Mouse (Mus musculus): ENCODE results near the gene Pou5f1. TPM values are rescaled to one million over a fixed set of nuclear protein-coding genes. Genes with fewer than 3 reads are reported as not detected.

Gene Pou5f1
- polyA plus RNA-seq, 1 experiment from 2014 or later: not detected

DNA sequence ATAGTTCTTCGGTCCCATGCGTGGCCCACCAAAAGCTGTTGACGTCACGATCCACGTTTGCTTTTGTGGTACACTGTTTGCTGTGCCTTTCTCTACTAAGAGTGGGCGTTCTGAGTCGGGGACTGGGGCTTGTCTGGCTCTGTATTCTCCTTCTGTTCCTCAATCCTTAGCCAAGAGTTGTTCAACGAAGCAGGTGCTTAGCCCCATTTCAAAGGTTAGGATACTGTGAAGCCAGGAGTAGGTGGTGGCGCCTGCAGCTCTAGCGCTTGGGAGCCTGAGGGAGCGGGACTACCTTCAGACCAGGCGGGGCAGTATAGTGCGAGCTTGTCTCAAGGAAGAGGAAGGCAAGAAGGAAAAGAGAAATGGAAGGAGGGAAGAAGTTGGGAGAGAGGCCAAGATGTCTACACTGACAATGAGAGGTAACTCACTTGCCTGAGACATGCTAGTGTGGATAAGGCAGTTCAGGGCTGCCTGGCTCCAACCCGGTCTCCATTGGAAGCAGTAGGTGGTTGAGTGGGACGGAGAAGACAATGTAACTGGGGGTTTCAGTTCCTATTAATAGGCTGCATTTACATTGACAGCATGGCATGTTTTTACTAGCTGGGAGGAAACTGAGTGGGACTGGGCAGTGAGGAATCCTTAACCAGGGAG is 37.1 kb downstream of the Pou5f1 start:
- no peak for ATAC-seq
- 77% methylated on average over 15 of the region's 15 CpGs for WGBS
- Histone ChIP-seq H3K27ac (ENCODE audit: low read length) (no peak overlapping the region), H3K4me3 (ENCODE audit: low read depth, low read length) (no peak overlapping the region), H3K36me3 (ENCODE audit: control insufficient read depth, insufficient read depth, low read length) (no peaks in the 10 kb centered on the region), H3K4me2 (ENCODE audit: low read length) (peak overlapping the region; percentile 25; the same call in 1 of the 2 replicates), H3K4me1 (ENCODE audit: control insufficient read depth, insufficient read depth, low read length) (no peaks in the 10 kb centered on the region; the same call in none of the 2 replicates), H3K9ac (ENCODE audit: low read depth, low read length) (no peak overlapping the region), H3K9me3 (replicated peaks; ENCODE audit: control insufficient read depth, low read length, poor library complexity, severe bottlenecking) (no peaks in the 10 kb centered on the region), H3K27me3 (ENCODE audit: control insufficient read depth, insufficient read depth, low read depth, low read length) (no peaks in the 10 kb centered on the region)

GRCm38 (mm10) chr17:35543412-35543861 is 37.6 kb downstream of the Pou5f1 start:
- no peak overlapping the region for H3K27ac ChIP-seq (ENCODE audit: low read length)
- no peak overlapping the region for H3K4me3 ChIP-seq (ENCODE audit: low read depth, low read length)
- H3K4me2 ChIP-seq (ENCODE audit: low read length): peak overlapping the region; percentile 25; the same call in 1 of the 2 replicates
- no peak overlapping the region for H3K9ac ChIP-seq (ENCODE audit: low read depth, low read length)
- no peaks in the 10 kb centered on the region for H3K27me3 ChIP-seq (ENCODE audit: control insufficient read depth, insufficient read depth, low read depth, low read length)
- H3K36me3 ChIP-seq (ENCODE audit: control insufficient read depth, insufficient read depth, low read length): no peaks in the 10 kb centered on the region
- no peaks in the 10 kb centered on the region for H3K9me3 ChIP-seq (replicated peaks; ENCODE audit: control insufficient read depth, low read length, poor library complexity, severe bottlenecking)
- no peaks in the 10 kb centered on the region; the same call in none of the 2 replicates for H3K4me1 ChIP-seq (ENCODE audit: control insufficient read depth, insufficient read depth, low read length)
- 18% methylated on average over 14 of the region's 14 CpGs for WGBS
- ATAC-seq: no peak

- no peaks in the 10 kb centered on the region for H3K27me3 ChIP-seq (ENCODE audit: control insufficient read depth, insufficient read depth, low read depth, low read length)
- no peak overlapping the region for H3K27ac ChIP-seq (ENCODE audit: low read length)
- H3K9me3 ChIP-seq (replicated peaks; ENCODE audit: control insufficient read depth, low read length, poor library complexity, severe bottlenecking): no peaks in the 10 kb centered on the region
- no peak for ATAC-seq
- no peaks in the 10 kb centered on the region; the same call in none of the 2 replicates for H3K4me1 ChIP-seq (ENCODE audit: control insufficient read depth, insufficient read depth, low read length)
- 77% methylated on average over 6 of the region's 6 CpGs for WGBS
- H3K4me3 ChIP-seq (ENCODE audit: low read depth, low read length): no peak overlapping the region
- H3K4me2 ChIP-seq (ENCODE audit: low read length): no peak overlapping the region
- H3K9ac ChIP-seq (ENCODE audit: low read depth, low read length): no peak overlapping the region
- H3K36me3 ChIP-seq (ENCODE audit: control insufficient read depth, insufficient read depth, low read length): no peaks in the 10 kb centered on the region
Measured at GRCm38 (mm10) chr17:35544001-35544400, 38.2 kb downstream of the Pou5f1 start.

DNA sequence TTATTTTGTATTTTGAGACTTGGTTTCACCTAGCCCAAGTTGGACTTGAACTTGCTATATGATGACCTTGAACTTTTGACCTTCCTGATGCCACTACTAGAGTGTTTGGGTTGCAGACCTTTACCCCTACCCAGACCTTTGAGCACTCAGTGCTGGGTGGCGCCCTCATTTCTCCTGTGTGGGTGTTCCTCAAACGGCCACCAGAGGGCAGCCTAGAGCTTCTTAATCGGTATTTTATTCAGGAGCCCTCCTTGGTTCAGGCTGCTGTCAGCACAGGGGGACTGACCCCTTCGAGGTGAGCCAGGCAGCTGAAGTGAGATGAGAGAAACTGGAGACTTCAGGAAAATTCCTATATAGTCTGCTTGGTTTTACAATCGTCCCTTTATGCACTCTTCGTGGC is 38.9 kb downstream of the Pou5f1 start:
- Histone ChIP-seq H3K9ac (ENCODE audit: low read depth, low read length) (no peak overlapping the region), H3K27me3 (ENCODE audit: control insufficient read depth, insufficient read depth, low read depth, low read length) (no peaks in the 10 kb centered on the region), H3K4me3 (ENCODE audit: low read depth, low read length) (no peak overlapping the region), H3K9me3 (replicated peaks; ENCODE audit: control insufficient read depth, low read length, poor library complexity, severe bottlenecking) (no peaks in the 10 kb centered on the region), H3K4me2 (ENCODE audit: low read length) (no peak overlapping the region), H3K4me1 (ENCODE audit: control insufficient read depth, insufficient read depth, low read length) (peaks cover 4% of the 10 kb centered on the region), H3K27ac (ENCODE audit: low read length) (no peak overlapping the region), H3K36me3 (ENCODE audit: control insufficient read depth, insufficient read depth, low read length) (no peaks in the 10 kb centered on the region)
- ATAC-seq: no peak
- WGBS: 33% methylated on average over 6 of the region's 6 CpGs

- no peaks in the 10 kb centered on the region for H3K9me3 ChIP-seq (replicated peaks; ENCODE audit: control insufficient read depth, low read length, poor library complexity, severe bottlenecking)
- no peak overlapping the region for H3K4me2 ChIP-seq (ENCODE audit: low read length)
- no peak overlapping the region for H3K4me3 ChIP-seq (ENCODE audit: low read depth, low read length)
- no peak overlapping the region for H3K9ac ChIP-seq (ENCODE audit: low read depth, low read length)
- ATAC-seq: no peak
- H3K27ac ChIP-seq (ENCODE audit: low read length): no peak overlapping the region
- H3K27me3 ChIP-seq (ENCODE audit: control insufficient read depth, insufficient read depth, low read depth, low read length): no peaks in the 10 kb centered on the region
- no peaks in the 10 kb centered on the region for H3K36me3 ChIP-seq (ENCODE audit: control insufficient read depth, insufficient read depth, low read length)
- H3K4me1 ChIP-seq (ENCODE audit: control insufficient read depth, insufficient read depth, low read length): peaks cover 4% of the 10 kb centered on the region
- WGBS: 27% methylated on average over 2 of the region's 2 CpGs
Measured at GRCm38 (mm10) chr17:35547465-35547864, 41.6 kb downstream of the Pou5f1 start.

DNA sequence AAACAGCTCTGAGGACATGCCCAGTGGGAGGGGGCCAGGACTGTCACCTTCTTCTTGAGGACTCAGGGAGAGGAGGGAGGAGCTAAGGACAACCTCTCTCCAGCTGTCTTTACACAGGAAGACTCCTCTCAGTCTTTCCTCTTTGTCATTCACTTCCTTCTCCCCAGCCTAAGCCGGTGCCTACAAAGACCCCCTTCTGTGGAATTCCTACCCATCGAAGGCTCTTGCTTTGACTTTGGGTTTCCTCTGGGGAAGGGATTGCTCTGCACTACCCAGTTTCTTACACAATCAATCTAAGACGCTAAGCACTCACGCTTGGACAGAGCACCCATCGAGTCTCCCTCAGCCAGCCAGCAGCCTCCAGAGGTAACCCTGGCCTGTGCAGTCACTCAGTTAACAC is 42.8 kb downstream of the Pou5f1 start:
- Histone ChIP-seq H3K27ac (ENCODE audit: low read length) (no peak overlapping the region), H3K4me3 (ENCODE audit: low read depth, low read length) (no peak overlapping the region), H3K9ac (ENCODE audit: low read depth, low read length) (no peak overlapping the region), H3K4me2 (ENCODE audit: low read length) (no peak overlapping the region), H3K27me3 (ENCODE audit: control insufficient read depth, insufficient read depth, low read depth, low read length) (no peaks in the 10 kb centered on the region), H3K36me3 (ENCODE audit: control insufficient read depth, insufficient read depth, low read length) (no peaks in the 10 kb centered on the region), H3K4me1 (ENCODE audit: control insufficient read depth, insufficient read depth, low read length) (peaks cover 4% of the 10 kb centered on the region; the same call in 1 of the 2 replicates), H3K9me3 (replicated peaks; ENCODE audit: control insufficient read depth, low read length, poor library complexity, severe bottlenecking) (no peaks in the 10 kb centered on the region)
- WGBS: 8% methylated on average over 5 of the region's 5 CpGs
- no peak for ATAC-seq

DNA sequence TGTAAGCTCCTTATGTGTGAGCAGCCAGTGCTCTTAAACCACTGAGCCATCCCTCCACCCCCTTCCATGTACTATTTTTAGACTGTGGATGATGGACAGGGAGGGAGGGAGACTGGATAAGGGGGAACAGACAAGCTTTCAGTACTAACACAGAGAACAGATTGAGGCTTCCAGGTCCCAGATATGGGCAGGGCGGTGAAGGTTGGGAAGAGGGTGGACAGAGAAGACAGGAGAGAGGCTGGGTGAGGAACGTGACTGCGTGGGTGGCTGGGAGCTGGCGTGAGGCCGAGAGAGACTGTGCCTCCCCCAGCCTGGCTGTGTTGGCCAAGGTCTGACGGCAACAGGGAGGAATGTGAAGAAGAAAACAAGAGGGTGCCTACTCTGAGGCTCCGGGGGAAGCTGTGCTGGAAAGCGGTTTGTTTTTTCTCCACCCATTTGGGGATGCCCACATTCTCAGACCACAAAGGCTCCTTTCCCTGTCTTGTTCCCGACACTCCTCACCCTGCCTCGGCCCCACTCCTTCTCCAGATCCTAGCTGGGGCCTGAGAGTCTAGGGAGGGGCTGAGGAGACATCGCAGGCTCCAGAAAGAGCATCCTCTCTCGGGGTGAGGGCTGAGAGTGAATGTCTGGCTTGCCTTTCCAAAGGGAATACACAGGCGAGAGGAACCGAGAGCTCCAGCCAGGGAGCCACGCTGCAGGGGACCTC is 43.8 kb downstream of the Pou5f1 start:
- Histone ChIP-seq H3K9ac (ENCODE audit: low read depth, low read length) (no peak overlapping the region), H3K4me2 (ENCODE audit: low read length) (no peak overlapping the region), H3K27ac (ENCODE audit: low read length) (no peak overlapping the region), H3K27me3 (ENCODE audit: control insufficient read depth, insufficient read depth, low read depth, low read length) (no peaks in the 10 kb centered on the region), H3K9me3 (replicated peaks; ENCODE audit: control insufficient read depth, low read length, poor library complexity, severe bottlenecking) (no peaks in the 10 kb centered on the region), H3K36me3 (ENCODE audit: control insufficient read depth, insufficient read depth, low read length) (no peaks in the 10 kb centered on the region), H3K4me1 (ENCODE audit: control insufficient read depth, insufficient read depth, low read length) (peaks cover 4% of the 10 kb centered on the region; the same call in 1 of the 2 replicates), H3K4me3 (ENCODE audit: low read depth, low read length) (no peak overlapping the region)
- 41% methylated on average over 15 of the region's 15 CpGs for WGBS
- ATAC-seq: no peak

DNA sequence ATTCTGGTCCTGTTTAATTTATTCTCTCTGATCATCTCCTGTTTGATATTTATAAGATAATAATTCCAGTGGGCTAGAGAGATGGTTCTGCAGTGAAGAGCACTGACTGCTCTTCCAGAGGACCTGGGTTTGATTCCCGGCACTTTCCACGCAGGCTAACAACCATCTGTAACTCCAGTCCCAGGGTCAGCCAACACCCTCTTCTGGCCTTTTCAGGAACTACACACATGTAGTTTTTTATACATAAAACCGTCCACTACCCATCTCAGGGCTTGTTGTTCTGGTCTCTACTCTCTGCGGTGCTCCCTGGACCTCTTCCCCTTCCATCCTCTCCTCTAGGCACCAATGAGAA is 44.3 kb downstream of the Pou5f1 start:
- no peak overlapping the region for H3K4me2 ChIP-seq (ENCODE audit: low read length)
- H3K4me1 ChIP-seq (ENCODE audit: control insufficient read depth, insufficient read depth, low read length): peaks cover 4% of the 10 kb centered on the region; the same call in 1 of the 2 replicates
- no peak overlapping the region for H3K4me3 ChIP-seq (ENCODE audit: low read depth, low read length)
- no peaks in the 10 kb centered on the region for H3K9me3 ChIP-seq (replicated peaks; ENCODE audit: control insufficient read depth, low read length, poor library complexity, severe bottlenecking)
- no peak overlapping the region for H3K27ac ChIP-seq (ENCODE audit: low read length)
- H3K27me3 ChIP-seq (ENCODE audit: control insufficient read depth, insufficient read depth, low read depth, low read length): no peaks in the 10 kb centered on the region
- 90% methylated on average over 4 of the region's 4 CpGs for WGBS
- no peaks in the 10 kb centered on the region for H3K36me3 ChIP-seq (ENCODE audit: control insufficient read depth, insufficient read depth, low read length)
- no peak overlapping the region for H3K9ac ChIP-seq (ENCODE audit: low read depth, low read length)
- no peak for ATAC-seq

DNA sequence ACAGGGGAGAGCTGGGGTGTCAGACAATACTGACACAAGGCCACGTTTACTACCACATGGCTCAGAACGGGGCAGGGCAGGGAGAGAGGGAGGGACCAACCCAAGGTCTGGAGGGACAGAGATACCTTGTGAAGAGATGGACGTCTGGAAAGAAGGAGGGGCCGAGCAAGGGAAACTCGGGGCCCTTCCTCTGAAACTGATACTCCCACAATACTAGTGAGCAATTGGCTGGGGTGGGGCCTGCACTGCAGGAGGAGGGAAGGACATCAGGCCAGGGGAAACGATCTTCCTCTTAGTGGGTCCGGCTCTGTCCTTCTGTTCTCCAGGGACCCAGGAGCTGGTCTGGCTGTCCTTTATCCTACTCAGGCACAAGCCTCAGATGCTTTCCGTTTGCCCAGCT is 45.1 kb downstream of the Pou5f1 start:
- Histone ChIP-seq H3K4me2 (ENCODE audit: low read length) (no peak overlapping the region), H3K9me3 (replicated peaks; ENCODE audit: control insufficient read depth, low read length, poor library complexity, severe bottlenecking) (no peaks in the 10 kb centered on the region), H3K27ac (ENCODE audit: low read length) (no peak overlapping the region), H3K9ac (ENCODE audit: low read depth, low read length) (no peak overlapping the region), H3K36me3 (ENCODE audit: control insufficient read depth, insufficient read depth, low read length) (no peaks in the 10 kb centered on the region), H3K4me3 (ENCODE audit: low read depth, low read length) (no peak overlapping the region), H3K4me1 (ENCODE audit: control insufficient read depth, insufficient read depth, low read length) (peaks cover 4% of the 10 kb centered on the region; the same call in 1 of the 2 replicates), H3K27me3 (ENCODE audit: control insufficient read depth, insufficient read depth, low read depth, low read length) (0 out of 2 replicates have a peak, but pooled peaks cover 2% of the 10 kb centered on the region)
- ATAC-seq: no peak
- 65% methylated on average over 8 of the region's 8 CpGs for WGBS

All from midbrain, embryonic 16.5 days (tissue).